Mouse (Mus musculus) midbrain, embryonic 15.5 days (tissue): ENCODE data around the gene Cpeb1. TPM values are rescaled to one million over a fixed set of nuclear protein-coding genes. Genes with fewer than 3 reads are reported as not detected.

Experiments used
- ATAC-seq: fragments of 200-750 bp; cut with Nextera tagmentation; replicated peaks from 2 replicates; pipeline ENCODE4 v1.8.0; 2017; ENCODE audit warnings: moderate TSS enrichment
- H3K27ac ChIP-seq: fragments of 300-500 bp; sonication (generic); 2 replicates; pipeline ENCODE4 v1.5.1; 2015; ENCODE audit warnings: mild to moderate bottlenecking, inconsistent platforms
- H3K27me3 ChIP-seq: fragments of 300-500 bp; sonication (generic); replicated peaks from 2 replicates; pipeline ENCODE4 v1.6.1; 2015; ENCODE audit warnings: inconsistent platforms
- H3K36me3 ChIP-seq: fragments of 300-500 bp; sonication (generic); replicated peaks from 2 replicates; pipeline ENCODE4 v1.6.1; 2015; ENCODE audit warnings: inconsistent platforms
- H3K4me1 ChIP-seq: fragments of 300-500 bp; sonication (generic); 2 replicates; pipeline ENCODE4 v1.6.1; 2015; ENCODE audit warnings: inconsistent platforms
- H3K4me2 ChIP-seq: fragments of 300-500 bp; sonication (generic); 2 replicates; pipeline ENCODE4 v1.6.1; 2015; ENCODE audit warnings: inconsistent platforms, mild to moderate bottlenecking, moderate library complexity
- H3K4me3 ChIP-seq: fragments of 300-500 bp; sonication (generic); 2 replicates; pipeline ENCODE4 v1.5.1; 2015; ENCODE audit warnings: mild to moderate bottlenecking, inconsistent platforms
- H3K9ac ChIP-seq: fragments of 300-500 bp; sonication (generic); 2 replicates; pipeline ENCODE4 v1.6.1; 2015; ENCODE audit warnings: mild to moderate bottlenecking, inconsistent platforms
- H3K9me3 ChIP-seq: fragments of 300-500 bp; sonication (generic); 2 replicates; pipeline ENCODE4 v1.6.1; 2016; ENCODE audit warnings: inconsistent platforms
- WGBS: fragments of 180-500 bp; shearing (Covaris S2); methylation state at CpG from one replicate; pipeline ENCODE4 v1.1.7; 2015; ENCODE audit warnings: mixed read lengths; 5-methylcytosine and 5-hydroxymethylcytosine counted together
- polyA plus RNA-seq: library from polyadenylated mRNA; unstranded; fragments of >200 nt; fragmentation: Nextera tagmentation; extraction: Ambion mirVana; gene quantifications from 2 replicates; pipeline ENCODE4 v1.2.1, GENCODE M21; 2015

Gene Cpeb1
- polyA plus RNA-seq, 1 experiment from 2014 or later = 5.1 TPM

GRCm38 (mm10) chr7:81338522-81338873 is 116.8 kb downstream of the Cpeb1 start:
- H3K4me1 ChIP-seq = peaks cover 23% of the 10 kb centered on the region
- peaks cover 18% of the 10 kb centered on the region; the same call in 1 of the 2 replicates for H3K36me3 ChIP-seq
- no peak for ATAC-seq
- no peak overlapping the region for H3K9ac ChIP-seq
- no peak overlapping the region for H3K27ac ChIP-seq
- 80% methylated on average over 3 of the region's 3 CpGs for WGBS
- H3K27me3 ChIP-seq = no peaks in the 10 kb centered on the region
- H3K9me3 ChIP-seq = no peaks in the 10 kb centered on the region
- H3K4me3 ChIP-seq = no peak overlapping the region
- H3K4me2 ChIP-seq = no peak overlapping the region

DNA sequence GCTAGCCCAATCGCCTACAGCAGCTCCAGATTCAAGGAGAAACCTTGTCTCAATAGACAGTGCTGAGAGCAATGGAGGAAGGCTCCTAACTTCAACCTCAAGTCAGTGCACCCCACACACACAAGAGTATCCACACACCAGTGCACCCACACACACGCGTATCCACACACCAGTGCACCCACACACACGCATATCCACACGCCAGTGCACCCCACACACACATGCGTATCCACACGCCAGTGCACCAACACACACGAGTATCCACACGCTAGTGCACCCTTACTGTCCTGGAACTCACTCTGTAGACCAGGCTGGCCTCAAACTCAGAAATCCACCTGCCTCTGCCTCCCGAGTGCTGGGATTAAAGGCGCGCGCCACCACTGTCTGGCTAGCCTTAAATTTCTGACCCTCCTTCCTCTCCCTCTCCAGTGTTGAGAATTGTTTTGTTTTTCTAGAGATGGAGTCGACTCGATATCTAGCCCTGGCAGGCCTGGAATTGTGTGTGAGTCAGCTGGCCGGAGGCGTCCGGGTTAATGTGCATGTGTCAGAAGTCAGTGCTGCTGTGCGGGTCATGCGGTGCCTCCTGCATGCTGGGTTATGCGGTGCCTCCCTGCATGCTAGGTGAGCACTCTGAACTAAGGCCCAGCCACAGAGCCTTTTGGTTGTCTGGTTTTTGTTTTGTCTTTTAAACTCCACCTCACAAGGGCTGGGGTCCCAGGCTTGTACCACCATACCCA is 117.3 kb downstream of the Cpeb1 start:
- WGBS = 95% methylated on average over 21 of the region's 21 CpGs
- H3K9me3 ChIP-seq = no peaks in the 10 kb centered on the region

DNA sequence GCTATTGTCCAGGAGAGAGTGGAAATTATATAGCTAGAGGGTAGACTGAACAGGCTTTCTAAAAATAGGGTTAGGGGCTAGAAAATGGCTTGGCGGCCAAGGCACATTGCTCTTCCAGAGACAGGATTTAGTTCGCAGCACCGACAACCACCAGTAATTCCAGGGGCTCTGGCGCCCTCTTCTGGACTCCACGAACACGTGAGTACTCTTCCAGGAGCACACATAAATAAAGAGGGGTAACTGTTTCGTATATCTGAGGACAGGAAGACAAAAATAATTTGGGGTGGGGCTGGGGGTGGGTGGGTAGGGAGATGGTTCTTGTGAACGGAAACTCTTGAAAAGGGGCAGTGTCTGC is 118.9 kb downstream of the Cpeb1 start:
- Histone ChIP-seq H3K9me3 (no peaks in the 10 kb centered on the region), H3K36me3 (peaks cover 19% of the 10 kb centered on the region; the same call in 1 of the 2 replicates), H3K27ac (no peak overlapping the region), H3K4me2 (no peak overlapping the region), H3K9ac (no peak overlapping the region), H3K4me3 (no peak overlapping the region), H3K4me1 (peaks cover 4% of the 10 kb centered on the region), H3K27me3 (no peaks in the 10 kb centered on the region)
- WGBS = 36% methylated on average over 8 of the region's 8 CpGs
- ATAC-seq = no peak

More for the DNA sequence above, 117.3 kb downstream of the Cpeb1 start:
- no peak for ATAC-seq
- H3K4me3 ChIP-seq = no peak overlapping the region
- no peak overlapping the region for H3K27ac ChIP-seq
- H3K4me2 ChIP-seq = no peak overlapping the region
- H3K27me3 ChIP-seq = no peaks in the 10 kb centered on the region
- H3K36me3 ChIP-seq = peaks cover 19% of the 10 kb centered on the region; the same call in 1 of the 2 replicates
- H3K9ac ChIP-seq = no peak overlapping the region
- H3K4me1 ChIP-seq = peaks cover 18% of the 10 kb centered on the region

GRCm38 (mm10) chr7:81335705-81336431 is 119.4 kb downstream of the Cpeb1 start:
- no peaks in the 10 kb centered on the region for H3K27me3 ChIP-seq
- H3K9ac ChIP-seq = no peak overlapping the region
- H3K36me3 ChIP-seq = peaks cover 15% of the 10 kb centered on the region; the same call in 1 of the 2 replicates
- H3K9me3 ChIP-seq = no peaks in the 10 kb centered on the region
- H3K27ac ChIP-seq = no peak overlapping the region; the same call in 1 of the 2 replicates
- ATAC-seq = no peak
- H3K4me3 ChIP-seq = no peak overlapping the region
- 39% methylated on average over 18 of the region's 18 CpGs for WGBS
- peaks cover 4% of the 10 kb centered on the region for H3K4me1 ChIP-seq
- no peak overlapping the region for H3K4me2 ChIP-seq

GRCm38 (mm10) chr7:81331851-81332250 is 123.4 kb downstream of the Cpeb1 start:
- H3K9ac ChIP-seq = no peak overlapping the region
- ATAC-seq = no peak
- no peak overlapping the region for H3K27ac ChIP-seq
- H3K4me2 ChIP-seq = no peak overlapping the region
- H3K4me1 ChIP-seq = peaks cover 4% of the 10 kb centered on the region
- no peaks in the 10 kb centered on the region for H3K9me3 ChIP-seq
- H3K36me3 ChIP-seq = 0 out of 2 replicates have a peak, but pooled peaks cover 4% of the 10 kb centered on the region
- no peak overlapping the region for H3K4me3 ChIP-seq
- 80% methylated on average over 7 of the region's 7 CpGs for WGBS
- no peaks in the 10 kb centered on the region for H3K27me3 ChIP-seq

- no peak for ATAC-seq
- H3K4me3 ChIP-seq = no peak overlapping the region
- H3K9me3 ChIP-seq = no peaks in the 10 kb centered on the region
- no peak overlapping the region for H3K9ac ChIP-seq
- WGBS = 10% methylated on average over 3 of the region's 3 CpGs
- no peak overlapping the region for H3K4me2 ChIP-seq
- no peaks in the 10 kb centered on the region for H3K27me3 ChIP-seq
- 0 out of 2 replicates have a peak, but pooled peaks cover 4% of the 10 kb centered on the region for H3K36me3 ChIP-seq
- no peak overlapping the region for H3K27ac ChIP-seq
- H3K4me1 ChIP-seq = no peaks in the 10 kb centered on the region
Observed at GRCm38 (mm10) chr7:81330767-81331166, 124.5 kb downstream of the Cpeb1 start.

DNA sequence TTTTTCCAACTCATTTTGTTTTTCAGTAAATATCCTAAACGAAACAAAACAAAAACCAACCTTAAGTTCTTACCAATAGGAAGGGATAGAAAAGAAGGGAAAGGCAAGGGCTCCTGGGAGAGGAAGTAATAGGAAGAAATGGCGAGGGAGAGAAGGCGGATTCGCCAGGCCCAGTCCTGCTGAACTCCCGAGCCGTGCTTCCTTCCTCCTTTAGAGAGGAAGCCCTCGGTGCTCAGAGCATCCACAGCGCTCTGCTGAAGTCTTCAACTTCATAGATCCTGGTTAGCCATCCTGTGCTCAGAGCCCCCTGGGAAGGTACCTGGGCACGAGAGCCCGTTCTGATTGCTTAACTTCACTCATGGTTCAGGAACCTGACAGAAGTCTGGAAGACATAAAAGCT is 127.6 kb downstream of the Cpeb1 start:
- Histone ChIP-seq H3K36me3 (no peaks in the 10 kb centered on the region), H3K4me1 (no peaks in the 10 kb centered on the region), H3K9ac (no peak overlapping the region), H3K27me3 (no peaks in the 10 kb centered on the region), H3K4me2 (no peak overlapping the region), H3K9me3 (no peaks in the 10 kb centered on the region), H3K27ac (no peak overlapping the region), H3K4me3 (no peak overlapping the region)
- WGBS = 86% methylated on average over 10 of the region's 10 CpGs
- ATAC-seq = no peak

GRCm38 (mm10) chr7:81326859-81327258 is 128.4 kb downstream of the Cpeb1 start:
- H3K4me1 ChIP-seq = no peaks in the 10 kb centered on the region
- no peak overlapping the region for H3K27ac ChIP-seq
- H3K27me3 ChIP-seq = no peaks in the 10 kb centered on the region
- ATAC-seq = no peak
- H3K4me2 ChIP-seq = no peak overlapping the region
- H3K9ac ChIP-seq = no peak overlapping the region
- H3K9me3 ChIP-seq = no peaks in the 10 kb centered on the region
- 76% methylated on average over 6 of the region's 6 CpGs for WGBS
- no peak overlapping the region for H3K4me3 ChIP-seq
- no peaks in the 10 kb centered on the region for H3K36me3 ChIP-seq

DNA sequence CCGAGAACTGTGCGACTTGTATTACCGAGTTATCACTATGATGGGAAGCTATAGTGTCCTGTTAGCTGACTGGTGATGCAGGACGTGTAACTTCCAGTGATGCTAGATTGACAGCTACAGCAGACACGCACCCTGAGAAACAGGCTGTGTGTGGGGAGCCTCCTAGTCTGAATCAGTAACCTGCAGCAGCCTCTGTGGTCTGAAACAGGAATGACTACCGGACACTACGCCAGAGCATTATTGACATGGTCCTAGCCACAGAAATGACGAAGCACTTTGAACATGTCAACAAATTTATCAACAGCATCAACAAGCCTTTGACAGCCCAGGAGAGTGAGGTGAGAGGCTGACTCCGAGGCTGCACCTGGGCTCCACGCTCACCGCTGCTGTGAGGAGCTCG is 129.2 kb downstream of the Cpeb1 start:
- no peaks in the 10 kb centered on the region for H3K36me3 ChIP-seq
- H3K9ac ChIP-seq = no peak overlapping the region
- no peak for ATAC-seq
- 87% methylated on average over 12 of the region's 12 CpGs for WGBS
- no peak overlapping the region for H3K4me3 ChIP-seq
- no peaks in the 10 kb centered on the region for H3K27me3 ChIP-seq
- H3K4me2 ChIP-seq = no peak overlapping the region
- no peaks in the 10 kb centered on the region for H3K9me3 ChIP-seq
- no peaks in the 10 kb centered on the region for H3K4me1 ChIP-seq
- H3K27ac ChIP-seq = no peak overlapping the region

DNA sequence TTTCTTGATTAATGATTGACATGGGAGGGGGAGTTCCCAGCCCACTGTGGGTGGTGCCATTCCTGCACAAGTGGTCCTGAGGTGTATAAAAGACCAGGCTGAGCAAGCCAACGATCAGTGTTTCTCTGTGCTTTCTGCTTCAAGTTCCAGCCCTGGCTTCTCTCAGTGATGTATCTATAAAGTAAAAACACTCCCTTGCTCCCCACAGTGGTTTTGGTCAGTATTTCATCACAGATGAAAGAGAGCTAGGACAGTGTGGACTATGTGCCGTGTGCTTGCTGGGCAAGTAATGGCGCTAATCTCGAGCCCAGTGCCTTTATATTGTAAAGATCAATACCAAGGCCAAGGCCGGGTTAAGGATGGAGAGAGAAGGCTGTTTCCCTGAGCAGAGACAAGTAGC is 133.5 kb downstream of the Cpeb1 start:
- Histone ChIP-seq H3K4me1 (no peaks in the 10 kb centered on the region), H3K4me3 (no peak overlapping the region), H3K9me3 (no peaks in the 10 kb centered on the region), H3K4me2 (no peak overlapping the region), H3K27me3 (no peaks in the 10 kb centered on the region), H3K9ac (no peak overlapping the region), H3K27ac (no peak overlapping the region), H3K36me3 (no peaks in the 10 kb centered on the region)
- no peak for ATAC-seq
- 74% methylated on average over 5 of the region's 5 CpGs for WGBS

DNA sequence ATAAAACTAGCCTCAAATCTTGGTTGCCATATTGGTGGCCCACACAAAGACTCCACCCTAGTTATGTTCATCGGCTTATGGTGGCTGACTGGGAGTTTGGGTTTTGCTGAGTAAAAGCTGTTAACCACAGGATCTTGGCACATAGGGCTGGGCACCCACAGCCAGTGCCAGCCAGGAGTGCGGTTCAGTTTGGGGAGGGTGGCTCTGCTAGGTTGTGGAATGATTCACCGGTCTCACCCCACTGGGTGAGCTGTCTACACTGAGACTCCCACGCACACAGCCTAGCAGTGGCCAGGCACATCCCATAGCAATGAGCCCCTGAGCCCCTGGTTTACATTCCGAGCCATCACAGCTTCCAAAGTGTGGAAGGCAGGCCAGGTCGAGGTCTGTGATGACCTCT is 135.5 kb downstream of the Cpeb1 start:
- Histone ChIP-seq H3K4me2 (no peak overlapping the region), H3K9me3 (no peaks in the 10 kb centered on the region), H3K4me1 (no peaks in the 10 kb centered on the region), H3K27ac (no peak overlapping the region), H3K27me3 (no peaks in the 10 kb centered on the region), H3K9ac (no peak overlapping the region), H3K4me3 (no peak overlapping the region), H3K36me3 (no peaks in the 10 kb centered on the region)
- no peak for ATAC-seq
- 90% methylated on average over 6 of the region's 6 CpGs for WGBS

DNA sequence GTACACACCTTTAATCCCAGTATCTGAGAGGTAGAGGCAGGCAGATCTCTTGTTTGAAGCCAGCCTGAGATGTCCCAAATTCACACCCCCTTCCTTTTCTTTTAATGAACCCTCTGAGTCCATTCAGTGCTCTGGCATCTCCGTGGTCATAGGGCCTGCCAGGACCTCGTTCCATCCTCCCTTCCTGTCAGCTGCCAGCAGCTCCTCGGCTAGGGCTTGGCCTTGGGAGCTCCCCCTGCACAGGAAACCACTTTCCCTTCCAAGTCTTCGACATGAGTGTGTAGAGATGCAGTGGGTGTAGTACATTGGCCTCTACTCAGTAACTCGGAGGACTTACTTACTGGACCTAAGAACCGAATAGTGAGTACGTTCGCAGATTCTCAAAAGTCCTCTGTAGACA is 139.7 kb downstream of the Cpeb1 start:
- H3K36me3 ChIP-seq = no peaks in the 10 kb centered on the region
- no peak overlapping the region for H3K27ac ChIP-seq
- no peaks in the 10 kb centered on the region for H3K27me3 ChIP-seq
- no peaks in the 10 kb centered on the region for H3K9me3 ChIP-seq
- H3K4me2 ChIP-seq = no peak overlapping the region
- H3K4me1 ChIP-seq = no peaks in the 10 kb centered on the region
- no peak overlapping the region for H3K9ac ChIP-seq
- H3K4me3 ChIP-seq = no peak overlapping the region
- 81% methylated on average over 8 of the region's 8 CpGs for WGBS
- no peak for ATAC-seq

- Histone ChIP-seq H3K36me3 (no peaks in the 10 kb centered on the region), H3K4me1 (no peaks in the 10 kb centered on the region), H3K27ac (no peak overlapping the region), H3K4me2 (no peak overlapping the region), H3K9me3 (no peaks in the 10 kb centered on the region), H3K4me3 (no peak overlapping the region), H3K27me3 (no peaks in the 10 kb centered on the region), H3K9ac (no peak overlapping the region)
- ATAC-seq = no peak
Observed at GRCm38 (mm10) chr7:81311581-81311980, 143.7 kb downstream of the Cpeb1 start.
